Mouse (Mus musculus) natural killer cell, adult 2 months (primary cell): ENCODE data around the gene Ccdc39.
A peak's percentile ranks its signal among the peaks of the same experiment; 100 is the strongest.

Experiments
- DNase-seq, 2 experiments: peaks; one replicate each; pipeline ENCODE4 v3.0.0; 2022; ENCODE audit warnings: low spot score in 2 of 2

The Ccdc39 gene

DNA sequence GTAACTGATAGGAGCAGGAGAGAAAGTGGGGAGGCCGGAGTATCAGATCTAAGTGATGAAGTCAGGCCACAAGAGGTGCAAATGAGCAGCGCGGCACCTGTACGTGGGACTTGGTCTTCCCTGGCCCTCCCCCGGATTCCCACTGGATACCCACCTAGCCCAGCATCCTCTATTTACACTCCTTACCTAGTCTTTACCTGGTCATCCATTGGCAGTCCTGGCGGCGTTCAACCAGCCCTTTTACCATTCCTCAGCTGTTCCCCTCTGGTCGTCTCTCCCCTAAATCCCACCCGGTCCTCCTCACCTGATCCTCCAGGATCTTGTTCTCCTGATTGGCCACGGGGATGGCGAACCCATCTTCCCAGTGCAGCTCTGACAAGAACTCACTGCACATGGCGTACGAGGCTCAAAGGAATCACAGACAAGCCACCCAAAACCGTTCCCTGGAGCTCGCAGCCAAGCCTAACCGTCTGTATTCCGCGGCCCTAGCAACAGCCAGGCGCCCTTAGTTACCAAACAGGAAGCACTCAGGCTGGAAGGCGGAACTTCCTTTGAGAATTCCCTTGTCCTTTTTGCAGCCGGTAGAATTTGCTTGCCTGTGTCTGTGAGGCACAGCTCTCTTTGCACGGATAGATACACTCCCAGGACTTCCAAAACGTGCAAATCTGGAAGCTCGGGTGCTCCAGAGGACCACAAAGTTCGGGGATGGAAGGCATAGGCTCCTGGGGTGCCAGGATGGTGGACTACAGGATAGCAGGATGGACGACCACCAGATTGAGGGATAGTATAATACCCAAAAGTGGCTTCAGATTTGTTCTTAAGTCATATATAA lies at the start of gene Ccdc39:
Ccdc39 (minus strand) TSS at position 510 of the 832 bp plus-strand sequence.
- peak in 1 of 2 experiments; percentile 13 for DNase-seq

DNA sequence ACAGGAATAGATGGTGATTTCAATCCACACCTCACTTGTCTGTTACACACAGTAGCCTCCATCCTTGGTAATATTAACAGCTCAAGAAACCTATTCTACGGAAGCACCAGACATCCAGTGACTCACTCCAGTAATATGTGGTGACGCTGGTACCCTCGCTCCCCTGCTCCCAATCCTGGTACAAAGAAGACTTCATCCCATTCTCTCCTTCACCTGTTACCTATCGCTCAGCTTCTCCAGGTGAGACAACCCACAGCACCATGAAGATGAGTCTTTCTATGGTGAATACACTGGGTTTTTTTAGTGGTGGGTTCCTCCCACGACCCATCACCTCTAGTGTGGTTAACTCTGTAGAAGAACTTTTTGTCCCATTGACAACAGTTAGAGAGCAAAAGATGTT lies 49.3 kb upstream of the Ccdc39 start:
- no peak for DNase-seq

DNA sequence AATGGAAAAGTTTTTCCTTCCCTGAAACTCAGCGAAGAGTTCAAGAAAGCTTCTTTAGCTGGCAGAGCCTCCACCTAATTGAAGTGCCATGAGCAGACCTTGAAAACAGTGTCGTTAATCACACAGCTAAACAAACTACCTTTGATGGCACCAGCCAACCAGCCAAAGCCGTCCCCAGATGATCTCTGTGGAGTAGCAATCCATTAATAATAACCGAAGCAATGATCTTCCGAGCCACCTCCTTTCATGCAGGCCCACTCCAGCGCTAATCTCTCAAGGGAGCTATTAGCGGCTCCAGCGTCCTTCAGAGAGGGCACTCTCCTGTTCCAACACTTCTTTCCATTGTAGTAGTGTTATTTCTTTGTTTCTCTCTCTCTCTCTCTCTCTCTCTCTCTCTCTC lies 43.3 kb upstream of the Ccdc39 start:
- no peak for DNase-seq

DNA sequence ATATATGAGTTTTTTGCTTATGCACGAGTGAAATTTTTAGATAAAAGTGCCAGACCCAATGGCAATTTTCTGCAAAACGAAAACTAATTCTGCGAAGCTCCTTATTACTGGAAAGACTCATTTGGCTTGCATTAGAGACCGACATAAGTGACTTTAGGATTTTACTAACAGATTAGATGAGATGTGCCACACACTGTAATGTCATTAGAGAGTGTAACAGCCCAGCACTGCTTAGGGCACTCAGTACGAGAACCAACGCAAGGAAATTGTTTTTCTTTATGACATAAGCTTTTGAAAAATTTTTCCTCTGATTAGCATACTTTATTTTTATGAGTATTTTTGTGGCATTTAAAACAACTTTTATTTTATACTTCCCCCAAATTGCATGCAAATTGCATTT lies 39.0 kb upstream of the Ccdc39 start:
- no peak for DNase-seq

DNA sequence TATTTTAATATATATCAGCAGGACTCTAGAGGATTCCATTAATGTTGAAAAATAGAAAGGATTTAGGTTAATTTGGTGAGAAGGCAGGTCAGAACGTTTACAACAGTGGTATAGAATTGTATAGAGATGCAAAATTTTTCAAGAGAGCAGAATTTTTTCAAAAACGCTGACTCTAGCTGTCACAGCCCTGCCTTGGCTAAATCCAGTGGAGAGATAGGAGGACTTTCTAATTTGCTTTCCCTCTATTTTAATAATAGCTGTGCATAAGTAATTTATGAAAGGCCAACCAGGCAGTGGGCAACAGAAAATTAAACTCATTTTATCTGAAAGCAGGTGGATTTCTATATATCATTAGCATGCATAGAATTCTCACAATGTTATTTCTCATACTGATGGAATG lies 38.6 kb upstream of the Ccdc39 start:
- no peak for DNase-seq

DNA sequence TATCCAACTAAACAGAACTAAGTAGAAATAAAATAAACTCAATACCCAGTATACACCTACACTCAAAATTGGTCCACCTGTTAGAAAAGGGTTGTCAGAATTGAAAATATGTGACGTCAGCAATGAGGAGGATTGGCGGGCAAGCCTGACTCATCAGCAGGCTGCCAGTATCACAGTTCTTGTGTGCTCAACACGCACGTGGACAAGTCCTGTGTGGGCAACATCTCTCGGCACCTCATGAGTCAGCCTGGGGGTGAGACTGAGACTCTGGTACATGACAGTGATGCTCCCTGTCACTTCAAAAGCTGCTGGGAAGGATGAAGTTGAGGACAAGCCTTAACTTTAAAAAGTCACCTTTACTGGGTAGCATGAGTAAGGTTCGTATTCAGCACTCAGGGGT lies 34.6 kb upstream of the Ccdc39 start:
- no peak for DNase-seq

DNA sequence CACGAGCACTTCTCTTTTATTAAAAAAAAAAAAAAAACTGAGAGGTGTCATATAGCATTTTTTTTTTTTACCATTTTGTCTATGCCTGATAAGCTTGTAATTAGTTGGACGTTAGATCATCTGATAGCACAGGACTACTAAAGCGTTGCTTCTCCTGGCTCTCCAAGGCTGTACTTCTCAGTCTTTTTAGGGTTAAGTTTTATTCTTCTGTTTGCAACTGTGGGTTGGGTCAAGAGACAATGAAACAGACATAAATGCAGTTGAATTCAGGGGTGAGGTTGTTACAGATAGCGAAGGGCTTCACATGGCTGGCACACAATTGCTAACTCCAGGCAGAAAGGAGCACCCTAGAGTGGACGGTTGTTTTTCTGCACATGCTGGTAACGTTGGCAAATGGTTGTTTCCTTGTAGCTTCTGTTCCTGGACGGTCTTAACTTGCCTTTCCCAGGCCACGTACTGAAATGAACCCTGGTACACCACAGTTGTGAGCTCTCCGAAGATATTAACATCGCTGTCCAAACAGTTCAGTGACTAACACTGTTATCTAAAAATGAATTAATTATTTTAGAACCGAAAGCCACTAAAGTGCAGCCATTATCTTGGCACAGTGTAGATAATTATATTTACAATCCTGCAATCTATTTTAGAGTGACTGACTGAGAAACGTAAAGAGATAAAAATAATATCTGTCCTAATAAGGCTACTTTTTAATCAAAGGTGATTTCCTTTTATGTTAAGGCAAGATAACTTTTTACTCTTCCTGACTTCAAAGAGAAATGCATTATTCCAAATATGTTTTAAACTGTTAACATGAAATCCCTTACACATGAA lies 30.6 kb upstream of the Ccdc39 start:
- no peak for DNase-seq

DNA sequence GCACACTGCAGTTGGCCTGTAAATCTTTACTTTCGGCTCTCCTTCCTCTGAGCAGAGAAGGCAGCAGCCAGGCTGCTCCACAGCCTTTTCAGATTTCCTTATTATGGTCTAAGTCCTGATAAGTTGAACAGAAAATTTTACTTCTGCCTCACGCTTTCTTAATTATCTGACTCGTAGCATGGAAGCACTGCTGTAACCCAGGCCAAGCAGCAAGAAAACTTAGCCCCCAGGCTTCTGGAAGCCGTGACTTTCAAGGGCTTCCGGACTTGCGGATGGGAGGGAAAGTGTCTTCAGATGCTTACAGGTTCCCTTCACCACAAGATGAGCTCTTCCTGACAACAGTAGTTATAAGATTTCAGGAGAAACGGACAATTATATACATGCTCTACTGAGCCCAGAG lies 29.7 kb upstream of the Ccdc39 start:
- no peak for DNase-seq

DNA sequence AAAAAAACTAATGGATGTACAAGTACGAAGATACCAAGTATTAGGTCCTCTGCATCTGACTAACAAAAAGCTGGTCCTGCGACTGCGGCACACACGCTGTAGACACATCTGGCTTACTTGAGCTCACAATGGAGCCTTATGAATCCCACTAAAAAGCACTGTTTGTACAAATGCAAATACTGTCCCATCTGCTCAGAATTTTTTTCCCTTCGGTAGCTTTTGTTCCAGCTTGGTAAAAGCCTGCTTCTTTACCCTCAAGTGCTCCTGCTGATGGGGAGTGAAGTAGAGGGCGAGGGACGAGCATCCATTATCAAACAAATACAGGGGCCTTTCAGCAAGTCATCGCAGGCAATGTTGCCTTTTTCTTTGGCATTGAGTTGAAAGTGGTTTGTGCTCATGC lies 29.3 kb upstream of the Ccdc39 start:
- DNase-seq, result no peak

DNA sequence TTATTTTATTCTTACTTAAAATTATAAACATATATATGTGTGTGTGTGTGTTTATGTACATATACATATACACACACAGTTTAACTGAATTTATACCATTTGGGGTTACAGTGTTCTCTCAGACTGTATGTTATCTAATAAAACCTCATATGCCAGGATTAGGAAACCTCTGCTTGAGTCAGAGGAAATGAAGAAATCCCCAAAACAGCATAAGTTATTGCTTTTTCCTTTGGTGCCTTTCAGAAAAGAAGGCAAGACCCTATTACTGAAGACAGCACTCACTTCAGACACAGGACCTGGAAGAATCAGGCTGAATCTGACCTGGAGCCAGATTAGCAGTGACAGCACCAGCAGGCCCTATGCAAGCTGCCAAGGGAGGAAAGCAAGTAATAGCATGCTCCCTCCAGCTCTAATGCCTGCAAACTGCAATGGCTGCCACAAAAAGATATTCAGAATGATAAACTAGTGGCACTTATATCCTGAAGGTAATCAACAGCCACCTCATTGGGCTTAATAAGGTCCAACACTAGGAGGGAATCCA lies 20.0 kb upstream of the Ccdc39 start:
- DNase-seq, result no peak

DNA sequence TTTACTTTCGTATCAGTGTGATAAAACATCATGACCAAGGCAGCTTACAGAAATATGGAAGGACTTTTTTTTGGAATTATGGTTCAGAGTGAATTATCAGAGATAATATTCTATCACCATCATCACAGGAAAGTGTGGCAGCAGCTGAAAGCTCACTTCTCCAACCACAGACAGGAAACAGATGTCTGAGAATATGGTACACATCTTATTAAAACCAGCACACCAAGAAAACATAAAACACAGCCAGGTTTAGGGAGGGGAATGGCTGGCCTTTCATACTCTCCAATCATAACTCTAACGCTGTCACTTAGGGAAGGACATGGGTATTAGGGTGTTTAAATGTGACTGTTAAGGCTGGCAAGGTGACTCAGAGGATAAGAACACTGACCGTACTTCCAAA lies 14.8 kb upstream of the Ccdc39 start:
- no peak for DNase-seq

DNA sequence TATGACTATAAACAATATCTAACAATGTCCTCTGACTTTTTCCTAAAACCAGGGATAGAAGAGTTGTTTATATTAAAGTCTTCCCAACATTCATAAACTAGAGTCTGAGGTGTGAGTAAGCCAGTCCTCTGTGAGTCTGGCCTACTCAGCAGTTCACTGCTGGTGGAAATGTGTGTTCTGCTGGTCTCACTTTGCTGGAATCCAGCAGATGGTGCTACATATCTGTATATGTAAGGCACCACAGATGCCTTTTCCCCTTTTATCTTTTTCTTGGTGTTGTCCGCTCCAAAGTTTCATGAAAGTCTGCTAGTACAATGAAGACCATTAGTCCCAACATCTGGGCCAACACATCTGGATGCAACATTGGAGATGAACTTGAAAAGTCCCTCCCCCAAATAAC lies 9.0 kb upstream of the Ccdc39 start:
- no peak for DNase-seq

DNA sequence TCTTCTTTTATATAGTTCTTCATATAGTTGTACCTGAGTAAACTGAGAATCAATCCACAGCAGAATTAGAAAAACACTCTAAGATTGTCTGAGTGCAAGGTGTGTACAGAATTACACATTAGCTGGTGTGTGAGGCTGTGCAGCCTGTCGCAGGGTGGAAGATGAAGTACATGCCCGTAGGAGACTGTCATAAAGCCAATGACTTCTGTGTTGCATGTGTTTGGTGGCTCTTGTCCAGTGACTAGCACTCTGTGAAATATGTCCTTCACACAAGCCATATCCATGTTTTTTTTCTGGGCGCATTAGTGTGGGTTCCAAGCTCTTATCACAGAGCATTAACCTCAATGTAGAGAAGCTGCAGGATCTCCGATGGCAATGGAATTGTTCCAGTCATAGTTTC lies 6.7 kb upstream of the Ccdc39 start:
- DNase-seq, result no peak

DNA sequence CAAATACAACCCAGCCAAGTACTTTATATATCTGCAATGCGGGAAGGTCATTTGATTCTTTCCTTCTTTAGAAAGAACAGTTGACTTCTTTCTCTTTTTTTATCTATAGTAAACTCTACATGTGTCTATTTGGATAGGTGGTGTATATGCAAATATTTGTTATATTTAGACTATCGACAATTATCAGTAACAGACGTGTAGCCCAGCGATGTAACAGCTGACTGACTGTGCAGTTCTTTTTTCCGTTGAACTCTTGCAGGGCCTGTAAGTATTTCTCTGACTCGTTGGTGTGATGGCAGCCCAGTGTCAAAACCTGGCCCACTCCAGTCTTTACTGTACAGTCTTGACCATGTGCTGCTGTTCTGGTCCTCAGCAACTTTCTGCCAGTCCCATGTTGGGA lies 2.5 kb upstream of the Ccdc39 start:
- DNase-seq, result no peak

DNA sequence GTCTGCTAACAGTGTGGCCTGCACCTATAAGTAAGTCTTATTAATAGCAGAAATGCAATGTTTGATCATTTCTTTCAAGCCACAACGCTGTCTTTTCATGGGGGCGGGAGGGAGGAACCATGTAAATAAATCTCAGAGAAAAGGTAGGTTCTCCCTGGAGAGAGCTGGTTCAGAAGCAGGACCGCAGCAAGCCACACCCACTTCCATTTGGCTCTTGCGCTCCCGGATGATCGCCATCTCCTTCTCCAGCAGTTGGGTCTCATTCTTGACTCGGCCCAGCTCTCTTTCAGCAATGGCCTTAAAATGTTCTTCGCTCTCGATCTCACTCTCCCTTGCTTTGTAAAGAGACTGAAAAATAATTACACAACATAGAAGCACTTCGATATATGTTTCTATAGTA lies 5.2 kb downstream of the Ccdc39 start:
- no peak for DNase-seq

DNA sequence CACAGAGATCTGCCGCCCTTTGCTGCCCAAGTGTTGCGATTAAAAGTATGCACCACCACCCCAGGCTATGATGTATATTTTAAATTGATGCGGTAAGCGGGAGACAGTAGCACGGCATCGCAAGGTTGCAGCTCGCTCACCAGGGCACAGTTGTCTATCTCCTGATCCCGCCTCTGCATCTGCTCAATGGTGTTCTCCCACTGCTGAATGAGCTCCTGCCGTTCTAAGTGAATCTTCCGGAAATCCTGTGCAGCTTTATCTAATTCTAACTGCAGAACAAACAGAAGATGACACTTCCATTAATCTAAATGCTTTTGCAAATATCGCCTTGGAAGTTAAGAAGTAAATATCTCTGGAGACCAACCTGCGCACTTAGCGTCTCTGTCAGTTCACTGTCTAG lies 7.5 kb downstream of the Ccdc39 start:
- no peak for DNase-seq

DNA sequence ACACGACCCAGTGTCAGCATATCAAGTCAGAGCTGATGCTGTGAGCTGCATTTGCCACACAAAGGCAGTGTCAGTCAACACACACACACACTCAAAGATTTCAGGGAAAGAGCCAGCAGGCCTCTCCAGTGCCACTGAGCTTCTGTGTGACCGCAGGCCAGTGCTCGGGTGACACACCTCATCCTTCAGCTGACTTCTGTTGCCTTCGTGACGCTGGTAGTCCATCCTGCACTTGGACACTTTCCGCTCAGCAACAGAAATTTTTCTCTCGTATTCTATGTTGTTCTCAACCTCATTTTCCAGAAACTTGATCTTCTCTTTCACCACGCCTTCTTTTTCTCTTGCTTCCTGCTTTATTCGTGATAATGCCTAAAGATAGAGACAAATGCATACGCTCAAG lies 11.8 kb downstream of the Ccdc39 start:
- DNase-seq, result no peak

DNA sequence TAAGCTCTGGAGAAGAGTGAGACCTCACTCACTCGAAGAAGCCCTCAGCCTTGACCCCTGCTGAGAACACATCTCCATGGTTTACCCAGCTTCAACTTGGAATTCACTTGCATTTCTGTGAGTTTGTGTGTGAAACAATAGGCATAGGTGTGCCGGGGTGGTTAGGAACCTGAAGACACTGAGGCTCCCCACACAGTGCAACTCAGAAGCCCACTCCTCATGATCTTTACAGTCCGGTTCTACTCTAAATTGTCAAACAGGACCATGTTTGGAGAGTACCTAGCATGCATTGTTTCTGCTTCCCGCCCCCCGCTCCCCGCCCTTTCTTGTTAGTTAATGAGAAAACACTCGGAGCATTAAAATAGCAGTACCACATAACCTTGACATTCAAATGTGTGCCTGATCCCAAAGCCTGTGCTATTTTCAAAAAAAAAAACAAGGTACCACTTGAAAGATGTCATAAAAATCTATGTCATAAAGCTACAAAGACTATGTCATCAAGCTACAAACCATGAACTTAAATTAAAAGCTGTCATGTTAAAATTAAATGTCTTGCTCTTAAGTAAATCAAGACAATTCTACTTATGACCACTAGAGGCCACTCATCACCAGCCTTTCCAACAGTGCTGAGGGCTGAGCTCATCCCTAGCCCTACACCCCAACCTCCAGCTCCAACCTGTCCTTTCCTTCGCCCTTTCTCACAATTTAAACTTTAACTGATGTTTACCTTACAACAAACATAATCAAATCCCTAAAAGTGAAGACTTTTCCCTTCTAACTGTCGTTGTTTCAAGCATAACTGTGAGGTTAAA lies 19.8 kb downstream of the Ccdc39 start:
- DNase-seq, result peak in 1 of 2 experiments; percentile 14

DNA sequence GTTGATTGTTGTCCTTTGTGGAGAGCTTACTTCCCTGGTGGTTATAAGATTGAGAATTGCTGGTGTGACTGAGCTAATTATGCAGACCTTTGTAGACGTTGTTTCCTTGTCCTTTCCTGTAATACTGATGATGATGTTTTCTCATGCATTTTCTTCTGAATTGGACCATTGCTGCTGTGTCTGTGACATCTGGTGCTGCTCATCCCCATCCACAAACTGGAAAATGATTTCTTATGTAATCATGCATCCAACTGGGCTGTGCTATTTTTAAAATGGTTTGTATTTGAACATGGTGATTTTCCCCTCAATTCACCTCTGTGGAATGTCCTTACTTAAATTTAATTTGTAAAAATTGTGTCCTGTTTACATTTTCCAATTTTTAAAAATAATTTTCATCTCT lies 37.0 kb downstream of the Ccdc39 start:
- no peak for DNase-seq

DNA sequence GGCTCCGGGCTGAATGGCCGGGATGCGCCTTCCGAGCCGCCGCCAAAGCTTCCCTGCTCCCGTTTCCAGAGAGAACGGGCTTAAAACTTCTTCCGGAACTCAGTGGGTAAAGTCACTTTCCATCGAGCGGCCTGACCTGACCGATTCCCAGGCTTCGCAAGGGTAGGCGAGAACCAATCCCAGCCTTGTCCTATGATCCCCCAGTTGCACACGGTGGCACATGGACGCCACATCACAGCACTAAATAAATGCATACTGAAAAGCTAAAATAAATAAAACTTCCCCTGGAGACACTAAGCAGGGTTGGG lies 43.6 kb downstream of the Ccdc39 start:
- DNase-seq, result no peak

DNA sequence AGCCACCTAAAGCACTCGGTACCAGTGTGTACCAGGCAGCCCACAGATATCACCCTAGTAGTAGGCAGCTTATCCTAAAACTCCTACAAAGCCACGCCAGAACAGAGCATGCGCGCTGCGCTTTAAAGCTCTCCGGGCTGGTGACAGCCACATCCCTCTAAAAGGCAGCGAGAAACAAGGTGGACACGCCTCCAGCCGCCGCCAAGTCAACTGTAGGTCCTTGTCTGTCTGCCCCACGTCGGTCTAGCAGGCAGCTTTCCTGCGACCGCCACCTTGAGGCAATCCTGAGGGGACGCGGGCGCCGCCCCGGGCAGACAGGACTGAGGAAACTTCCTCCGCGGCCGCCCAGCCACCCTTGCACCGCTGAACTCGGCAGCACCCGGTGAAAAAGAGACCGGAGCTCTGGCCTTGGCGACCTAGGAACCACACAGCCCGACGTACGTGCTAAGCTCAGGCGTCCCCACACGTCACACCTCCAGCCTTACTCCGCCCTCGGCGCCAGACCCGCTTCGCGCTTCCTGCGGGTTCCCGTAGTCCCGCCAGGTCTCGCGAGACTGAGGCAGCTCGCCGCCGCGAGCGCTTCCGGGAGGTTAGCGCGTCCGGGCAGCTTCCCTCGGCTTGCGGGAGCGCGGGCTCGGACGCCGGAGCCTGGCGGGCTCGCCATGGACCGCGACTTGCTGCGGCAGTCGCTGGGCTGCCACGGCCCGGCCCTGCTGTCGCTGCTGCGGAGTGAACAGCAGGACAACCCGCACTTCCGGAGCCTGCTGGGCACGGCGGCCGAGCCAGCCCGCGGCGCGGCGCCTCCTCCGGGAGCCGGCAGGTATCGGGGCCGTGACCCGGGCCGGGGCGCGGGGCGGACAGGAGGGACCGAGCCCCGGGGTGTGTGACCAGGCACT lies 44.2 kb downstream of the Ccdc39 start, which contains the start of gene Ttc14:
Ttc14 (plus strand) TSS at position 216 of the 896 bp plus-strand sequence.
- DNase-seq, result peak; percentile 97 to 98
